Mouse (Mus musculus) lung, postnatal 4 days (tissue): ENCODE data around the gene Ccdc85b.
"Not testable (repeated sequence)": the region's sequence is repeated elsewhere in the genome, so short reads cannot be mapped to it uniquely, and the experiment has no call there.

ENCODE experiments used
- DNase-seq, 2 experiments: peaks; one replicate each; pipeline ENCODE4 v3.0.0; 2021

The Ccdc85b gene

GRCm38 (mm10) chr19:5457746-5458442 lies at the start of gene Ccdc85b:
Gene Ccdc85b (minus strand): TSS chr19:5457894.
- no peak for DNase-seq

DNA sequence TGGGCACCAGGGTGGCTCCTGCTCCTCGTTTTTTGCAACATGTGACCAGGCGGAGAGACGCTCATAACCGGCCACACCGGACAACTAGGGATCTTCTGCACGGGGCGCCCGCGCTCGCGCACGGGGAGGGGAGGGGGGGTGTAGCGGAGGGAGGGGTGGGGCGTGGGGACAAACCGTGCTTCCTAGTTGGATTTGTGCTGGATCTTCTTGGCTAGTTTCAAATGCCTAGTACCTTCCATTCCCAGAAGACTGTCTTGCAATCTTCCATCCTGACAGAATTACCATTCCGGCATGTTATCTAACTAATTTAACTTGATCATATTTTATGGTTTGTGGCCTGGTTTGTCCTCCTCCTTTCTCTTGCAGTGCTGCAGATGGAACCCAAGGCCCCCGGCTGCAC lies 46.0 kb upstream of the Ccdc85b start, which contains the start of gene 1700020D05Rik:
TSS of gene 1700020D05Rik (minus strand) at position 101 of the 400 bp plus-strand sequence.
- no peak for DNase-seq

- DNase-seq, result no peak
These were observed 42.7 kb upstream of the Ccdc85b start for GRCm38 (mm10) chr19:5500330-5500875.

DNA sequence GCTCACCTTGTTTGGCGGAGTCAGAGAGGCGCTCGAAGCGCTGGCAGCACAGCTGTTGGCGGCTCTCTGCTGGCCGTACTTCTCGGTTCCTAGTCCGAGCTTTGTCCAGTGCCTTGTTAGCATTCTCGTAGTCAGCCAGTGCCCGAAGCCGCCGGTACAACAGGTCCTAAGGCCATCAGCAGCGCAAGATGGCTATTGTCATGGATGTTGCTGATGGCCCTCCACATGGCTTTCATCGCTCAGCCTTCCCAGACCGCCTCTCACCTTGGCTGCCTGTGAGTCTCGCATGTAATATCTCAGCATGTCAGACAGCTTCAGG lies 38.3 kb upstream of the Ccdc85b start:
- no peak for DNase-seq

DNA sequence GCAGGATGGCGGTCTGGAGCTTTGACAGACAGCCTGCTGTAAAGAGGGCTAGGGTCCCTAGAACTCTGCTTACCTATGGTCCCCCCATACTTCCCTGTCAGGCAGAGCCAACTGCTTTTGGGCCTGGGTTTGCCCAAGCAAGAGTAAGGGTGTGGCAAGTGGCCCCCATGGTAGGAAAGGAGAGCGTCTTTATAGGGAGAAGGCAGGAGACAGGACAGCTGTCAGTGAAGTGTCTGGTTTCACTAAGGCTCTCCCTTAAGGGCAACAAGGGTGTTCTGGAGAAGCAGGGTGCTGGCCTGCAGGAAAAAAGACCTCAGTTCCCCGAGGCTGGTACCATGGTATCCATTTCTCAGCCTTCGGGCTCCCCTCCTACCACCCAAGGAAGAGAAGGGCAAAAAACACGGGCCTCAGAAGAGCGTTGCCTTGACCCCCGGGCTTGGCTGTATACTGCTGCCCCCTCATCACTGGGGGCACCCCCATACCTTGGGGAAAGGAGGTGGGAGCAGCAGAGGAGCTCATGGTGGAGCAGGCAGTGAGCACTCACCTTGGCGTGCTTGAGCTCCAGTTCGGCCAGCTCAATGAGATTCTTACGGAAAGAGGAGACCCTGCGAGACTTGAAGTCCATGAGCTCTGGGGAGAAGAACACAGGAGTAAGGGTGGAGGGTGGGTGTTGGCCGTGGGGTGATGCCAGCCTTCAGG lies 37.8 kb upstream of the Ccdc85b start:
- DNase-seq, result no peak

DNA sequence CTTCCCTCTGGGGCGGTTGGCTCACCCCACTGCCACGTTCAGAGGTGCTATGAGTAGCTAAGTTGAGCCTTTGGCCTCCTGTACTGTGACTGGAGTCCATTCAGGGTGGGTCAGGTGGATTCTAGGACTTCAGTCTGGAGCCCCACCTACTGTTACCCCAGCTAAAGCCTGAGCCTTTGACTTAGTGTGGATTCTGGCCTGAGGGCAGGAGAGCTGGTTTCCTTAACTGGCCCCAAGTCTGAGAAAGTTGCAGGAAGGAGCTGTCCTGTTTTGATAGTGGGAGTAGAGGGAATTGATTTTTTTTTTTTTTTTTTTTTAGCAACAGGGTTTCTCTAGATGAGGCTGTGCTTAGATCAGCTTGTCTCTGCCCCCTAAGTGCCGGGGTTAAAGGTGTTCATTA lies 36.6 kb upstream of the Ccdc85b start:
- DNase-seq, result no peak

DNA sequence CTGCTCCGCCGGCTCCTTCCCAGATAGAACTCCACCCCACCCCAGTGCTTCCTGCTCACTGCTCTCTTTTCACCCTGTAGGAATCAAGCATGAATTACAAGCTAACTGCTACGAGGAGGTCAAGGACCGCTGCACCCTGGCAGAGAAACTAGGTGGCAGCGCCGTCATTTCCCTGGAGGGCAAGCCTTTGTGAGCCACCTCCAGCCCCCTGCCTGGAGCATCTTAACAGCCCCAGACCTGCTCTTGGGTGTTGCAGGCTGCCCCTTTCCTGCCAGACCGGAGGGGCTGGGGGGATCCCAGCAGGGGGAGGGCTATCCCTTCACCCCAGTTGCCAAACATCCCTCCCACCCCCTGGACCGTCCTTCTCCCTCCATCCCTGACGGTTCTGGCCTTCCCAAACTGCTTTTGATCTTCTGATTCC lies 35.6 kb upstream of the Ccdc85b start:
- DNase-seq, result not testable (repeated sequence)

GRCm38 (mm10) chr19:5492641-5493040 lies 34.9 kb upstream of the Ccdc85b start:
- DNase-seq, result no peak

DNA sequence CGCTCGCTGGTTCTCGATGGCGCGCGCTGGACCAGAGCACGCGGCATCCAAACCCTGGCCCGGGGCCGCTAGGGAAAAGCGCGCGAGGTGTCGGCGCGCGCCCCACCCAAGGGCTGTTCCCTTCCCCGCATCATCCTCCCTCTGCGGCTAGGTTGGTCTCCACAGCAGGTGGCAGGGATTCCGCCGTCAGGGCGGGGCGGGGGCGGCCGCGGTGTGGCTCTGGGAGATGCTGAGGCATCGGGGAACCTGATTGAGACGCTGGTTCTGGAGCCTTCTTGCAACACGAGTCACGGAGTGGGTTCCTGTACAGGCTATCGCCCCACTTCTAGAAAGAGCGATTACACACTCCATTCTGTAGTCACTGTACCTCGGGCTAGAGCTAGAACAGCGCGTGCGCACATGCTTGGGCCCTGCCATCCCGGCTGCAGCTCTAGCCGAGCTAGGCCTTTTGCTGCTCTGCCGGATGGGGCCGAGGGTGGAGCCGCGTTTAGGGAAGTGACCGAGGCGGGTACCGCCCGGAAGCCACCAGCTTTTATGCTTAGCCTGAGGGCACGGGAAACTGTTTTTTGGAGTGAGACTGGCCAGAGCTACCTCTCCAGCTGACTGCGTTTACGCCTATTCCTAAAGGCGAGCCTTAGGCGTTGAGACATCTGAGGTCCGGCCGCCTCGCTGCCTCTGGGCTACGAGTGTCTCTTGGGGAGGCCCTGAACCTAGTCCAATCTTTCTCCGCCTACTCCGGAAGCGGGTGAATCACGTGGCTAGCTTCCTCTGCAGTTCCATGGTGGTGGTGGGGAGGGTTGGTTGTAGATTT lies 33.4 kb upstream of the Ccdc85b start:
- peak; percentile 89 to 92 for DNase-seq

DNA sequence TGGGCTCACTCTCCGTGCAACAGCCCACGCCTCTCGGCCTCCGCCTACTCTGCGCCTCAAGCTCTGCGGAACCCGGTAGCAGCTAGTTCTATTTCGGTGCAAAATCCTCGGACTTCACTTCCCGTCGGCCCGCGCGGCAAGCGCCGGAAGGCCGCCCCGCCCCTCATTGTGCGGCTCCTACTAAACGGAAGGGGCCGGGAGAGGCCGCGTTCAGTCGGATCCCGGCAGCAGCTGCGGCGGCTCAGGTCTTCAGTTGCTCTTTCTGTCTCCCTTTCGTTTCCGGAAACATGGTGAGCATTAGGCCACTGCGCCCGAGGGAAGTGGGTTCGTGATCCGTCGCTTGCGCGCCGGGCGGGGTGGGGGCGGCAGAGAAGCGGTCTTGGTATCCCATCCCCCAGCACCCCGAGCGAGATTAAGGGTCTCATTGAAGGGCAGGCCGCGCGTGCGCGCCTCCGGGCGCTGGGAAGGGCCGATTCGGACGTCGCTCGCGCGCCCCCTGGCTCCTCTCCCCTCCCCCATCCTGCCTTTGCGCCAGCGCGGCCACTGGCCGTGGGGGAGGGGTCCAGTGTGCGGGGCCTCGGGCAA lies 32.7 kb upstream of the Ccdc85b start, which contains the start of gene Cfl1:
TSS of gene Cfl1 (plus strand) at position 143 of the 585 bp plus-strand sequence.
- peak; percentile 96 to 98 for DNase-seq

GRCm38 (mm10) chr19:5489721-5490120 lies 32.0 kb upstream of the Ccdc85b start:
- not testable (repeated sequence) for DNase-seq

DNA sequence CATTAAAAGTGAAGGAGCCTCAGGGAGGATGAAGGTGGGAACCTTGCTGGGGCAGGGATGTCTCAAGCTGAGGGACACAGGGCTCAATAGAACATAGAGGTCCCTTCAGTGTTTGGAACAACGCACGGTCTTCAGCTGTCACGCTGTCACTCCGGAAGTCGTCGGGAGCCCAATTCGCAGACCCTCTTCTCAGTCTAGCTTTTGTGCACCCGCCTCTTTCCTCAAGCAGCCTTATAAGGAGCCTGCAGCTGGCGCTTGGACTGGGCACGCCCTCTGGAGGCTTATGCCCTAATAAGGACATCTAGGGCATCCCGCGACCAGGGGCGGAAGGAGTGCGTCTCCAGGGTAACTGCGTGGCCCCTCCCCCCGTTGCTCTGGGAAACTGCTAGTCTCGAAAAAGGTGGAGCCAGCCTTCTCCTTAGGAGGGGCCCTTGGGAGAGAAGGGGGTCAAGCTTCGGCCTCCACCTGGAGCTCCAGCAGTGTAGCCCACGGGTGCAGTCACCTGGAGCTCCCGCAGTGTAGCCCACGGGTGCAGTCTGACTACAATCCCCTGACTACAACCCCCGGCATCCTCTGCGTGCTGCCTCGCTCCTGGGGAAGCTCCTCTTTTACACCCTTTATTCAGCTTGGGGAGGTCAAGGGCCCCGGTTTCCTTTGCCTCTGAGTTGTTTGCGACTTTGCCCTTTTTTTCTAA lies 31.3 kb upstream of the Ccdc85b start:
- DNase-seq, result peak; percentile 98

DNA sequence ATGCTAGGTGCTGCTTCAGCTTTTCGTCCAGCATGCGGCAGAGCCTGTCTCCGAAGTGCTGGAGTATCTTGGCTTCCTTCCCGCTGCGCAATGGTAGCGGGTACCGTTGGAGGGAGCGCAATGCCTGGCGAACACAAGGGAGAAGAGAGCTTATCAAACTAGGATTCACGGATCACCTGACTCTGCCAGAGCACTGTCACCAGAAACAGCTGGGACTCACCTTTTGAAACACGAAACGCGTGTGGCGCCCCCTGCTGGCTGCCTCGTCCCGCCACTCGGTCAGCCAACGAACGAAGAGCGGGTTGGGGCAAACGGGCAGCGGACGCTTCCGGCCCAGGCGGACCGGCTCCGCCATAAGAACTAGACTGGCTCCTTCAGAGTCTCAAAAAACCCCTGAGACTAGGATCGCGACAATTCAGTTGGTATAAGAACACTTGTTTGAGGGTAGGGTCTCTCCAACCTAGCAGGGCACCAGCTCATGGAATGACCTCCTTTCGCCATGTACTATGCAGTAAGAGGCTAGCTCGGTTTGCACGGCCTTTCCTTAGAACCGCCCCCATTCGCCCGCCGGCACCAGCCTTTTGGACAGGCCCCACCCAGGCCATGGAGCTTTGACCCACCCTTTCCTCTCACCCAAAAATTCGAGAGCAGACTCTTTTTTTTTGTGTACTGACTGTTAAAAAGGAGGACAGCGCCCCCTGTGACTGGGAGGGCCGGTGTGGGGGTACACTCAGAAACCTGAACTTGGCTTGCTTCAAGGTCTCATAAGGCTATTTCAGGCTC lies 30.3 kb upstream of the Ccdc85b start, which contains the start of gene Mus81:
TSS of gene Mus81 (minus strand) at position 635 of the 783 bp plus-strand sequence.
- DNase-seq, result peak; percentile 96 to 98

DNA sequence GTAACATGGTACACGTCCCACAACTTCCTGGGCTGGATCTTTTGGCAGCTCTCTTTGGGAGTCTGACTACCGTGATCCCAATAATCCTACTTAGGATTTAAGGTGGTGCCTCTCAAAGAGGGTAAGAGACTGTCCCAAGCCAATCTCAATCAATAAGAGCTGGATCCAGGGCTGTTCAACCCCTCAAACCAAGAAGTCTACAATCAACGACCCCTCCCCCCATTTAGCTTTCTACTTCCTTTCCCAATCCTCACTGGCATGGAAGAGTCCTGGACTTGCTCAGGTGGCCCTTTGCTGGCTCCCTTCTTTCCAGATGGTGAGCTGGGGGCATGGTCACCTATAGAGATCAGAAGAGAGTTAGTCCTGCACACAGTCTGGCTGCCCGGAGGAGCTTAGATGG lies 29.1 kb upstream of the Ccdc85b start:
- no peak for DNase-seq

GRCm38 (mm10) chr19:5486286-5486685 lies 28.6 kb upstream of the Ccdc85b start:
- peak; percentile 60 to 80 for DNase-seq

DNA sequence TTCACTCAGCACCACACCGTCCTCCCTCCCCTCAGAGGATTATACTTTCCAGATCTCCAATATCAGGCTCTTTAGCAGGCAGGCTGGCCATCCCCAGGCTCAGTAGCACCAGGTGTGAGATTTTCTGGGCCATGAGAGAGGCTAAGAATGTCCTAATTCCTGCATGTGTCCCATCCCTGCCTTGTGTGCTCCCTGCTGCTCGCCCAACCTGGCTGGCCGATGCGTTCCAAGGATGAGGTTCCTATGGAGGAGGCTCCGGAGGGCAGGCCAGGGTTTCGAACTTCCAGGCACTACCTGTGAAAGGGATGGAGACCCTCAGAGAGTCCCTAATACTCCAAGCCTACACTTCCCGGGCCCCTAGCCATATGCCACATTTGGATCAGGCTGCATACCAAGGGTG lies 28.1 kb upstream of the Ccdc85b start:
- DNase-seq, result no peak

DNA sequence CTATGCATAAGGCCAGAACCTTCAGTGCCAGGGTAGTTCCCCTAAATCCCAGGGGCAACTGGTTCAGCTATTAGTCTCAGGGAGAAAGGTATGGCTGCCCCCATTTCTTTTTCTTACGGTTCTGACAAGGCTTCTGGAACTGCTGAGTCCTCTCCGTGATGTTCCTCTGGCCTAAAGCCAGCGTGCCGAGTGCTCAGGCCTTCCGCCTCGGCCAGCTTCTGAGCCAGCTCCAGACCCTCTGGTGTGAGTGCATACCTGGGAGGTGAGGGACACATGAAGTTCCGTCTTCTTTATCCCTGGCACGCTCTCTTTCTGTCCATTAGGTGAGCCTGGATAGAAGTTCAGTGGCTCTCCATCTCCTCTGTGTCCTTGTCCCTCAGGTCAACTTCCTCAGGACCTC lies 27.7 kb upstream of the Ccdc85b start:
- no peak for DNase-seq

DNA sequence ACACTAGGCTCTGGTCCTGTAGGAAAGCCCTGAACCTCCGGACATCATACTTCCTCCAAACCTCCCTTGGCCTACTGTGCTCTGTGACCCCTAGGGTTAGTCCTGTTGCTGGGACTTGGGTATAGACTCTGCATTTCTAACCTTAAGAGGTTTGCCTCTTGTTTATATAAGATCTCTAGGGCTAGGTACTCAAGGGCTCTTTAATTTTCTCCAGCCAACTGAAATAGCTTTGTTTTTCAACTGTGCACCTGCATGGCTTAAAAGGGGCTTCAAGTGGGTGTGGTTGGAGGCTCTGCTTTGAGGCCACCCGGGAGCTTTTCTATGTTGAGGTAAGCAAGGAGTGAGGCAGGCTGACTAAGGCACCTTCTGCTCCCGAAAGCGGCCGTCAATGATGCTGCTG lies 26.8 kb upstream of the Ccdc85b start:
- DNase-seq, result no peak

DNA sequence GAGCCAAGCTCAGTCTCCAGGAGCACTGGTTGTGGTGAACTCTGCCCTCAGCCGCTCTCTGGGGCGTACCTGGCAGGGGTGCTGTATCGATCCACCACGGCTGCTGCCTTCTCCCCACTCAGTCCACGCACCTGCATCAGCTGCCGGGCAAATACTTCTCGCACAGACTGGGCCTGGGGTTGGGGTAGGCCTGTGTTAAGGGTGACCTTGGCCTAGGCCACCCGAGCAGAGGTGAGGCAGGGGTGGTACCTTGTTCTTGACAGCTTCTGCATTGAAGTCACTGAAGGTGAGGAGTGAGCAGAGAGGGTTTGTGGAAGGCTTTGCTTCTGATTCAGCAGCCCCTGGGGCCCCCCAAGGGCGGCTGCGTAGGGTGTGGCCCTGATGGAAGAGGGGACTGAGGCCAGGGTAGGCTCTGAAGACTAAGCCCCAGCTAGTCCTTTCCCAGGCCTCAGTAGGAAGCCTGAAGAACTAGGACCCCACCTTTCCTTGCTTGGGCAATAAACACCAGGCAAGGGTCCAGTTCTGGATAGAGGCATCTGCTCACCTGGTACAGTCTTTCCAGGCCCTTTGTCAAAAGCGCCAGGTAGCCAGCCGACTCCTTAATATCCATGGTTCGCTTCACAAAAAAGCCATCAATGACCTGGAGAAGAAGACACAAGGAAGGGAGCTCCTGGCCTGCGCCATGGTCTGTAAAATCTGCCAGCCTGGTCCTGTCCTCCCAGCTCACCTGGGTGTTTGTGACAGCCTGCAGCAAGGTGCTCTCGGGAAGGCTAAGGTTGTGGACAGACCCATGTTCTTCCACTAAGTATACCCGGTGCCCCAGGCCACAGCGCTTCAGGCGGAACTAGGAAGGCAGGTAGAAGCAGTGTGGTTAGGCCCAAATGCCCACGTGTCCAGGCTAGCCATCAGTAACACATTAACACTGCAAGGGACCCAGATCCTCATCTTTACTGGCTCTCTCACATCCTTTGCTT lies 26.0 kb upstream of the Ccdc85b start:
- no peak for DNase-seq

DNA sequence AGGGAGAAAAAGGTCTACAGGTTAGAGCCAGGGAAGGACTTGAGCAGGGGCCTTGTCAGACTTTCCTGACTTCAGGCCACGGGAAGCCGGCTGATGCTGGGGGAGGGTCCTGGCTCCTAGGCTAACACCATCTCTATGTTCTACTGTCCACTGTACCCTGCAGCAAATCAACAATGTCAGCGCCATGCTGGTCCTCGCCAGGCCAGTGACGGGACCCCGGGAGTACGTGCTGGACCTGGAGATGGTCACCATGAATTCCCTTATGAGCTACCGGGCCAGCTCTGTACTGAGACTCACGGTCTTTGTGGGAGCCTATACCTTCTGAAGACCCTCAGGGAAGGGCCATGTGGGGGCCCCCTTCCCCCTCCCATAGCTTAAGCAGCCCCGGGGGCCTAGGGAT lies 23.7 kb upstream of the Ccdc85b start:
- DNase-seq, result no peak
